Mouse (Mus musculus): ENCODE results near the gene Cdc5l. TPM values are rescaled to one million over a fixed set of nuclear protein-coding genes. Genes with fewer than 3 reads are reported as not detected.

Cdc5l gene
- polyA plus RNA-seq, 1 experiment from 2014 or later, result 27.8 TPM

DNA sequence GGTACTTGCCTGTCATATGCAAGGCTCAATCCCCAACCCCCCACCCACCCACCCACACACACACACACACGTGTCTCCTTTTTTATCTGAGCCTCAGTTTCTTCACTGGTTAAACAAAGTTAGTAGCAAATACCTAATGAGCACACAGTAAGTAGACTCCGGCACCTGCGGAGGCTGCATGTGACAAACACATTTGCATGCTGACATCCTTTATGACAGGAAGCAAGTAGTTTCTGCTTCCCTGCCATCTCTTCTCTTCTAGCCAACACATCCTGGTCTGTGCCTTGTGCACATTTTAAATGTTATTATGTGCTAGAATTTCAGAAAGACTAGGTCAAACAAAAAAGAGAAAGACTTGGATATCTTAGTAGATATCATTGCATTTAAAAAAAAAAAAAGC lies 72.6 kb downstream of the Cdc5l start:
- no peak overlapping the region for H3K4me2 ChIP-seq
- H3K4me1 ChIP-seq (replicated peaks), result no peaks in the 10 kb centered on the region
- H3K27ac ChIP-seq (replicated peaks), result no peak overlapping the region
- no peaks in the 10 kb centered on the region for H3K36me3 ChIP-seq (replicated peaks)
- H3K9me3 ChIP-seq (replicated peaks), result no peaks in the 10 kb centered on the region
- ATAC-seq (ENCODE audit: insufficient read depth), result no peak
- H3K4me3 ChIP-seq (replicated peaks), result no peak overlapping the region
- H3K27me3 ChIP-seq, result no peaks in the 10 kb centered on the region
- 74% methylated on average over 3 of the region's 3 CpGs for WGBS (ENCODE audit: insufficient replicate concordance)
- H3K9ac ChIP-seq, result no peak overlapping the region

DNA sequence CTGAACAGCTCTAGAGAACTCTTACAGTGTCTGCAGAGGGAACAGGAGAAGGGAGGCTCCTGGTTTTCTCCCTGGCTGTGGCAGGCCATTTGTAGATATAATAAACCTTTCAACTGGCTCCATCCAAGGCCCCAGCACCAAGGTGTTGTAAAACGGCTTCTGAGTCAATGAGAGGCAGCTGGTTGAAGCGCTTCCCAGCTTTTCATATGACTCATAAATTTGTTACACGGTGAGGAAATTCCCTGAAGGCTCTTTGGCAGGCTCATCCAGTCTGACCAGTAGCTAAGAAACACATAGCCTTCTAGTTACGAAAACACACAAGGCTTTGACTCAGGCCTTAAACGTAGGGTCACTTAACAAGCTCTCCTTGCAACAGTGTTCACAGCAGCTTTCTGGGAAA lies 74.1 kb downstream of the Cdc5l start:
- H3K36me3 ChIP-seq (replicated peaks), result no peaks in the 10 kb centered on the region
- no peaks in the 10 kb centered on the region for H3K4me1 ChIP-seq (replicated peaks)
- H3K27me3 ChIP-seq, result no peaks in the 10 kb centered on the region
- WGBS (ENCODE audit: insufficient replicate concordance), result 53% methylated on average over 5 of the region's 5 CpGs
- ATAC-seq (ENCODE audit: insufficient read depth), result no peak
- H3K9me3 ChIP-seq (replicated peaks), result no peaks in the 10 kb centered on the region
- H3K9ac ChIP-seq, result no peak overlapping the region
- H3K4me3 ChIP-seq (replicated peaks), result no peak overlapping the region
- H3K4me2 ChIP-seq, result no peak overlapping the region
- H3K27ac ChIP-seq (replicated peaks), result no peak overlapping the region

DNA sequence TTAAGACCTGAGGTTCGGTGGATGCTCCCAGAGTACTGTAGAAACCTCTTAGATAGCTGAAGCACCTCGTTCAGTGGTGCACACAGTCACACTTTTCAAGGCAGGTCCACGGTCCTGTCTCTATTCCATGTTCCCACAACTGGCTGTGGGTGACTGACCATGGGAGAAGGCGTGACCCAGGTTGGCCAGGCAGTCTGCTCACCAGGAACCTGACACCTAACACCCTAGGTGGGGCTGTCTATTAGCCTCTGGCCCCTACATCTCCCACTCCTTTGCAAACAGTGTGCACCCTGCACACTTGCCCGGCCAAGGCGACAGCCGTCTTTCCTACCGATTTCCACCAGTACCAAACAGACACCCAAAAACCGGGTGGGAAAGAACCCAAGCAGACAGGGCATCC lies 77.1 kb downstream of the Cdc5l start:
- H3K4me2 ChIP-seq, result no peak overlapping the region
- no peak for ATAC-seq (ENCODE audit: insufficient read depth)
- H3K9me3 ChIP-seq (replicated peaks), result no peaks in the 10 kb centered on the region
- no peaks in the 10 kb centered on the region for H3K36me3 ChIP-seq (replicated peaks)
- no peak overlapping the region for H3K9ac ChIP-seq
- no peak overlapping the region for H3K4me3 ChIP-seq (replicated peaks)
- H3K27me3 ChIP-seq, result no peaks in the 10 kb centered on the region
- H3K27ac ChIP-seq (replicated peaks), result no peak overlapping the region
- H3K4me1 ChIP-seq (replicated peaks), result no peaks in the 10 kb centered on the region
- WGBS (ENCODE audit: insufficient replicate concordance), result 67% methylated on average over 9 of the region's 9 CpGs

DNA sequence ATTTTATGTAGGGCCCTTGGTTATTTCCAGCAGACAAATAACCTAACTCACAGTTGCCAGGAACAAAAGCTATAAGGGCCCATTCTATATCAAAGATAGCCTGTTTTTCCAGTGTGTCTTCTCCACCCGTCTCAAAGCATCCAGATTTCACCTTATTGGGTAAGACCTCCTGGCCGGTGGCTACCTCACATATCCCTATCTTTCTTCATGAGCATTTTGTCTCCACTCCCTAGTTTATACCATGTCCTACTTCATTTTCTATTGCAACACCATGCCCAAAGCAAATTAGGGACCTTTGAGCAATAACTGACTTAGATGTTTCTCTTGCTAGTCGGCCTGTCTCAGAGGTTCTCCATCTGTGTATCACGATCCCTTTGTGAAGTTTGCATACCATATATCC lies 85.6 kb downstream of the Cdc5l start:
- Histone ChIP-seq H3K9ac (no peak overlapping the region), H3K36me3 (replicated peaks) (no peaks in the 10 kb centered on the region), H3K4me3 (replicated peaks) (no peak overlapping the region), H3K27ac (replicated peaks) (no peak overlapping the region), H3K27me3 (no peaks in the 10 kb centered on the region), H3K9me3 (replicated peaks) (no peaks in the 10 kb centered on the region), H3K4me2 (no peak overlapping the region), H3K4me1 (replicated peaks) (no peaks in the 10 kb centered on the region)
- no peak for ATAC-seq (ENCODE audit: insufficient read depth)
- WGBS (ENCODE audit: insufficient replicate concordance), result 67% methylated on average over 4 of the region's 4 CpGs

Other genes starting within 250 kb of the Cdc5l start
- 0.13 and 0.18 TPM in 2 replicates for gene Spats1, start 41.7 kb upstream of the Cdc5l start, polyA plus RNA-seq (2015; fragmentation: Nextera tagmentation; extraction: Ambion mirVana)
- 6.2 and 7.2 TPM in 2 replicates for gene Aars2, start 73.1 kb upstream of the Cdc5l start, polyA plus RNA-seq (2015; fragmentation: Nextera tagmentation; extraction: Ambion mirVana)
- gene Tcte1, start 89.7 kb upstream of the Cdc5l start, polyA plus RNA-seq (2015; fragmentation: Nextera tagmentation; extraction: Ambion mirVana), result 0.05 TPM in 1 of 2 replicates, not detected in the other
- gene Tmem151b, start 115.9 kb upstream of the Cdc5l start, polyA plus RNA-seq (2015; fragmentation: Nextera tagmentation; extraction: Ambion mirVana), result 0.07 and 0.10 TPM in 2 replicates
- gene Nfkbie, start 122.0 kb upstream of the Cdc5l start, polyA plus RNA-seq (2015; fragmentation: Nextera tagmentation; extraction: Ambion mirVana), result 1.2 and 1.6 TPM in 2 replicates
- gene Slc35b2, start 130.1 kb upstream of the Cdc5l start, polyA plus RNA-seq (2015; fragmentation: Nextera tagmentation; extraction: Ambion mirVana), result 52.1 and 59.8 TPM in 2 replicates
- gene Hsp90ab1, start 139.5 kb upstream of the Cdc5l start, polyA plus RNA-seq (2015; fragmentation: Nextera tagmentation; extraction: Ambion mirVana), result 577 and 585 TPM in 2 replicates
- gene Slc29a1, start 165.9 kb upstream of the Cdc5l start, polyA plus RNA-seq (2015; fragmentation: Nextera tagmentation; extraction: Ambion mirVana), result 175 and 180 TPM in 2 replicates
- 0.54 and 1.1 TPM in 2 replicates for gene Mymx, start 168.4 kb upstream of the Cdc5l start, polyA plus RNA-seq (2015; fragmentation: Nextera tagmentation; extraction: Ambion mirVana)
- 0.21 and 0.25 TPM in 2 replicates for gene Capn11, start 225.6 kb upstream of the Cdc5l start, polyA plus RNA-seq (2015; fragmentation: Nextera tagmentation; extraction: Ambion mirVana)